ENCODE assay signal across 8 mouse cellular contexts in genomic region chr13:12864946-12865345, GRCm38 (mm10).
A peak's percentile ranks its signal among the peaks of the same experiment; 100 is the strongest.
DNase-seq lines count a peak whose midpoint lies in the region; ATAC-seq and TF ChIP-seq lines count a peak whose summit lies in the region.
"Not testable (repeated sequence)": the region's sequence is repeated elsewhere in the genome, so short reads cannot be mapped to it uniquely, and the experiment has no call there.

No protein-coding gene starts in this region.

- H3K9me3 ChIP-seq in forebrain, embryonic 11.5 days (ENCODE audit: control insufficient read depth, low read length), result peaks cover 12% of the 10 kb centered on the region
- peaks cover 35% of the 10 kb centered on the region for H3K9me3 ChIP-seq in heart, embryonic 12.5 days (replicated peaks)
- H3K9me3 ChIP-seq in hindbrain, embryonic 13.5 days, result peaks cover 44% of the 10 kb centered on the region
- peaks cover 33% of the 10 kb centered on the region for H3K9me3 ChIP-seq in kidney, embryonic 15.5 days (replicated peaks)
- H3K9me3 ChIP-seq in liver, embryonic 12.5 days (replicated peaks), result peaks cover 14% of the 10 kb centered on the region
- H3K9me3 ChIP-seq in liver, postnatal 0 days (ENCODE audit: low read length), result not testable (repeated sequence)
- peaks cover 11% of the 10 kb centered on the region for H3K9me3 ChIP-seq in midbrain, embryonic 14.5 days (ENCODE audit: control insufficient read depth, low read length)
- peaks cover 30% of the 10 kb centered on the region for H3K9me3 ChIP-seq in neural tube, embryonic 15.5 days (replicated peaks)

- not testable (repeated sequence) for H3K4me1 ChIP-seq in forebrain, embryonic 11.5 days (replicated peaks; ENCODE audit: control insufficient read depth, insufficient read depth, low read length); heart, embryonic 12.5 days (replicated peaks); hindbrain, embryonic 13.5 days (replicated peaks); kidney, embryonic 15.5 days; liver, embryonic 12.5 days; liver, postnatal 0 days (ENCODE audit: insufficient read depth); midbrain, embryonic 14.5 days (ENCODE audit: control insufficient read depth, insufficient read depth, low read length); neural tube, embryonic 15.5 days

- not testable (repeated sequence) for DNase-seq in forebrain, embryonic 11.5 days (ENCODE audit: low spot score); liver, postnatal 0 days; midbrain, embryonic 14.5 days

- H3K36me3 ChIP-seq in forebrain, embryonic 11.5 days (ENCODE audit: control insufficient read depth, insufficient read depth, low read length); heart, embryonic 12.5 days; hindbrain, embryonic 13.5 days; kidney, embryonic 15.5 days; liver, embryonic 12.5 days; liver, postnatal 0 days (replicated peaks; ENCODE audit: insufficient read depth, low read length); midbrain, embryonic 14.5 days (ENCODE audit: control insufficient read depth, insufficient read depth, low read length); neural tube, embryonic 15.5 days: not testable (repeated sequence)

- not testable (repeated sequence) for TF ChIP-seq EP300 in liver, postnatal 0 days (IDR thresholded peaks at IDR 0.05; ENCODE audit: low read depth)

- H3K4me3 ChIP-seq in forebrain, embryonic 11.5 days (ENCODE audit: low read depth, low read length); heart, embryonic 12.5 days; hindbrain, embryonic 13.5 days; kidney, embryonic 15.5 days (replicated peaks); liver, embryonic 12.5 days; liver, postnatal 0 days (ENCODE audit: low read depth, low read length); midbrain, embryonic 14.5 days (replicated peaks; ENCODE audit: low read depth, low read length); neural tube, embryonic 15.5 days (replicated peaks): not testable (repeated sequence)

- H3K27ac ChIP-seq in forebrain, embryonic 11.5 days (ENCODE audit: low read depth, low read length); heart, embryonic 12.5 days (ENCODE audit: poor library complexity, severe bottlenecking); hindbrain, embryonic 13.5 days; kidney, embryonic 15.5 days; liver, embryonic 12.5 days; liver, postnatal 0 days (ENCODE audit: low read depth); midbrain, embryonic 14.5 days (replicated peaks; ENCODE audit: low read depth, low read length); neural tube, embryonic 15.5 days (replicated peaks): not testable (repeated sequence)

- WGBS in forebrain, embryonic 11.5 days, result 89% methylated on average over 1 of the region's 1 CpGs
- whole genome bisulfite sequencing in heart, embryonic 12.5 days, result 74% methylated on average over 1 of the region's 1 CpGs
- 89% methylated on average over 1 of the region's 1 CpGs for WGBS in hindbrain, embryonic 13.5 days
- WGBS in kidney, embryonic 15.5 days, result 84% methylated on average over 1 of the region's 1 CpGs
- 75% methylated on average over 1 of the region's 1 CpGs for WGBS in liver, embryonic 12.5 days (ENCODE audit: insufficient replicate concordance)
- WGBS in liver, postnatal 0 days (ENCODE audit: insufficient replicate concordance), result 61% methylated on average over 1 of the region's 1 CpGs
- WGBS in midbrain, embryonic 14.5 days, result 84% methylated on average over 1 of the region's 1 CpGs
- 91% methylated on average over 1 of the region's 1 CpGs for WGBS in neural tube, embryonic 15.5 days

- not testable (repeated sequence) for TF ChIP-seq CTCF in liver, postnatal 0 days (IDR thresholded peaks at IDR 0.05; ENCODE audit: low read depth)

- not testable (repeated sequence) for H3K27me3 ChIP-seq in forebrain, embryonic 11.5 days (ENCODE audit: control insufficient read depth, insufficient read depth, low read length); heart, embryonic 12.5 days (replicated peaks); hindbrain, embryonic 13.5 days; kidney, embryonic 15.5 days; liver, embryonic 12.5 days (replicated peaks); liver, postnatal 0 days (ENCODE audit: insufficient read depth, low read length); midbrain, embryonic 14.5 days (ENCODE audit: control insufficient read depth, insufficient read depth, low read length); neural tube, embryonic 15.5 days (replicated peaks)

- 0 out of 2 replicates have a peak, but pooled peaks have one; percentile 1 for ATAC-seq in forebrain, embryonic 11.5 days (replicated peaks; ENCODE audit: low FRiP score)
- 0 out of 2 replicates have a peak, but pooled peaks have one; percentile 26 for ATAC-seq in heart, embryonic 12.5 days (ENCODE audit: insufficient number of reproducible peaks, low FRiP score)
- peak; percentile 15; the same call in 1 of the 2 replicates for ATAC-seq in hindbrain, embryonic 13.5 days (ENCODE audit: low FRiP score)
- 0 out of 2 replicates have a peak, but pooled peaks have one; percentile 7 for ATAC-seq in kidney, embryonic 15.5 days (replicated peaks; ENCODE audit: low FRiP score)
- peak; percentile 30; the same call in 1 of the 2 replicates for ATAC-seq in liver, embryonic 12.5 days
- peak; percentile 15; the same call in 1 of the 2 replicates for ATAC-seq in liver, postnatal 0 days
- peak; percentile 7; the same call in 1 of the 2 replicates for ATAC-seq in midbrain, embryonic 14.5 days (ENCODE audit: low FRiP score, low TSS enrichment)
- peak; percentile 28; the same call in 1 of the 2 replicates for ATAC-seq in neural tube, embryonic 15.5 days (ENCODE audit: low FRiP score)

- H3K9ac ChIP-seq in forebrain, embryonic 11.5 days (ENCODE audit: low read length); heart, embryonic 12.5 days; hindbrain, embryonic 13.5 days; kidney, embryonic 15.5 days; liver, embryonic 12.5 days; liver, postnatal 0 days (replicated peaks); midbrain, embryonic 14.5 days (replicated peaks; ENCODE audit: low read length); neural tube, embryonic 15.5 days (replicated peaks): not testable (repeated sequence)

- H3K4me2 ChIP-seq in forebrain, embryonic 11.5 days (ENCODE audit: low read depth, low read length, severe bottlenecking); heart, embryonic 12.5 days; hindbrain, embryonic 13.5 days; kidney, embryonic 15.5 days; liver, embryonic 12.5 days; liver, postnatal 0 days (ENCODE audit: low read depth, low read length); midbrain, embryonic 14.5 days (ENCODE audit: low read length); neural tube, embryonic 15.5 days: not testable (repeated sequence)
